Mouse (Mus musculus) cerebellum, adult 2 months (tissue): Measurements from ENCODE around the gene Slc24a3. TPM values are rescaled to one million over a fixed set of nuclear protein-coding genes. Genes with fewer than 3 reads are reported as not detected.

Experiments used
- DNase-seq, 2 experiments: peaks; one replicate each; pipeline ENCODE4 v3.0.0; 2021
- H3K27ac ChIP-seq: fragments of 200-500 bp; 2 replicates; pipeline ENCODE4 v1.5.1; 2012; ENCODE audit warnings: low read length, control low read depth, inconsistent platforms; ENCODE audit not compliant: insufficient read depth
- H3K27me3 ChIP-seq: fragments of 200-500 bp; 2 replicates; pipeline ENCODE4 v1.6.1; 2012; ENCODE audit warnings: inconsistent platforms, mild to moderate bottlenecking, low read length, moderate library complexity; ENCODE audit not compliant: control insufficient read depth, insufficient read depth
- H3K4me1 ChIP-seq: fragments of 200-500 bp; 2 replicates; pipeline ENCODE4 v1.6.1; 2011; ENCODE audit warnings: low read length; ENCODE audit not compliant: control insufficient read depth, insufficient read depth
- H3K4me3 ChIP-seq: fragments of 200-500 bp; replicated peaks from 2 replicates; pipeline ENCODE3; 2011; ENCODE audit warnings: mild to moderate bottlenecking, low read depth, low read length, control low read depth; ENCODE audit not compliant: insufficient read depth
- CTCF ChIP-seq: fragments of 200-500 bp; IDR thresholded peaks from 2 replicates; pipeline ENCODE4 v1.5.1; 2011; ENCODE audit warnings: low read depth, mild to moderate bottlenecking, control low read depth, low read length, moderate library complexity, borderline replicate concordance; ENCODE audit not compliant: insufficient read depth
- POLR2A ChIP-seq: fragments of 200-500 bp; IDR thresholded peaks from 2 replicates; pipeline ENCODE4 v1.6.1; 2011; ENCODE audit warnings: low read length, control low read depth, borderline replicate concordance; ENCODE audit not compliant: insufficient read depth
- WGBS: fragments of 180-500 bp; shearing (Covaris S2); methylation state at CpG from one replicate; pipeline ENCODE4 v1.1.7; 2018; 5-methylcytosine and 5-hydroxymethylcytosine counted together
- polyA plus RNA-seq: library from polyadenylated mRNA; depleted of rRNA; stranded (reverse); fragments of >200 nt; gene quantifications from 2 replicates; pipeline ENCODE4 v1.2.3, GENCODE M21; 2012

The Slc24a3 gene
- polyA plus RNA-seq, 1 experiment, result 56.9 TPM

DNA sequence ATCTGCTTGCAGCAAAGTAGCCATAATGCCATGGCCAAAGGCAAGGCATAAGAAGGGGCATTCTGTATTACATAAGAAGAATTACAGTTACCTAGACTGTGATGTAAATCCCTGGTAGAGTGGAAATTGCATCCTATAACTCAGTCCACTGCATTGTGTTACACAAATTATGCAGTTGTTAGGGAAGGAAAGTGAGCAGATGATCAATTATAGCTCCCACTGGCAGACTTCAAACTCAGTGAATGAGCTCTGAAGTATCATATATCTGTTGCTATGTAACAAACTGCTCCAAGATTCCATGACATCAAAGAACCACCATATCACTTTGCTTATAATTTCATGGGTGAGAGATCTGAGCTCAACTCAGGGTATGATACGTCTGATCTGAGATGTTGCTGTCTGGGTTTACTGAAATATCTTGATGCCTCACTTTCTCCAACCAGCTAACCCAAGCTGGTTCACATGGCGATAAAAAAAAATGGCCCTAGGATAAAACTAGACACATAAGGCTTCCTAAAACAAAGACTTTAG, 387.2 kb downstream of the Slc24a3 start:
- Histone ChIP-seq H3K27ac (no peak overlapping the region), H3K4me1 (no peaks in the 10 kb centered on the region), H3K4me3 (no peak overlapping the region), H3K27me3 (no peaks in the 10 kb centered on the region)
- no peak for TF ChIP-seq CTCF
- TF ChIP-seq POLR2A, result no peak
- no peak for DNase-seq
- WGBS, result 90% methylated on average over 2 of the region's 2 CpGs

- DNase-seq, result no peak
- WGBS, result 92% methylated on average over 2 of the region's 2 CpGs
- TF ChIP-seq POLR2A (no peak), CTCF (no peak)
- Histone ChIP-seq H3K27ac (no peak overlapping the region), H3K4me1 (no peaks in the 10 kb centered on the region), H3K27me3 (no peaks in the 10 kb centered on the region), H3K4me3 (no peak overlapping the region)
These were observed 388.2 kb downstream of the Slc24a3 start for GRCm38 (mm10) chr2:145555713-145556112.

DNA sequence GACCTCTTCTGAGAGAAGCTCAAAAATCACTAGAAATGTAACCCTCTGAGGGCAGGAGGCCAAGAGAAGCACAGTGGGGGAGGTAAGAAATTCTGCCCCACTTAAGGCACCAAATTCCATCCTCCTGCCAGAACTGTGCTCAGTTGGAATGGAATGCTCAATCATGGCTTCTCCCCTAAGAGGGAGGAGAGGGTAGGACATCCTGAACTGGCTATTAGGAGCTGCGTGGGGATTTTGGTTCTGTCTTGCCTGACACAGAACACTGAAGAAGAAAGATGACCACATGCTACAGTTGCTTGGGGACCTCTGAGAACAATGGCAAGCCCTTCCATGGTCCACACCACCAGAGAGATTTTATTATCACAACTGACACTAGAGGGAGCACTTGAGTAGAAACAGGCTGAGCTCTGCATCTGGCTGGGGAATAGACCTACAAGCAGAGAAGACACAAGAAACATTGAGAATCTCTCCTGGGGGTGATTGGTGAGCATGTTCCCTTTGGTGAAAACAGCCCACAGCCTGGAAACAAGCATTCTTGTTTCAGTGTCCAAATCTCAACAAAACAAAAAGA, 389.9 kb downstream of the Slc24a3 start:
- DNase-seq, result peak in 1 of 2 experiments; percentile 33

DNA sequence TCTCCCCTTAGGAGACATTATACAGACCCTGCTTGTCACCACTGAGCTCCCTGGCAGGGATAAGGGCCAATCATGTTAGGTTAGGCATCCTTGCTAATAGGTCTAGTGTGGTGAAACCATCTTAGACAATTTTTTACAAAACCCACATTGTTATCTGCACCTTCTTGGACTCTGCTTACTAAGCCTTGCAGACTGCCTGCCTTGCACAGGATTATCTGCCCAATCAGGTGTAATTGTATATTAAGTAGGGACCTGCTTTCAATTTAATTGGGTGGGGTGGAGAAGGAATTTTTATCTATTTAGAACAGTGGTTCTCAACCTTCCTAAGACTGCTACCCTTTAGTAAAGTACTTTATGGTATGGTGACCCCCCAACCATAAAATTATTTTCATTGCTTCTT, 394.9 kb downstream of the Slc24a3 start:
- no peaks in the 10 kb centered on the region for H3K27me3 ChIP-seq
- H3K4me3 ChIP-seq, result no peak overlapping the region
- H3K27ac ChIP-seq, result no peak overlapping the region
- TF ChIP-seq CTCF, result no peak
- TF ChIP-seq POLR2A, result no peak
- no peak for DNase-seq
- no peaks in the 10 kb centered on the region for H3K4me1 ChIP-seq

More for the DNA sequence above, 389.9 kb downstream of the Slc24a3 start:
- 43% methylated on average over 1 of the region's 1 CpGs for WGBS
- H3K4me3 ChIP-seq, result no peak overlapping the region
- H3K4me1 ChIP-seq, result no peaks in the 10 kb centered on the region
- no peaks in the 10 kb centered on the region for H3K27me3 ChIP-seq
- no peak for TF ChIP-seq POLR2A
- peak; percentile 9; the same call in 1 of the 2 replicates for TF ChIP-seq CTCF
- peak overlapping the region; percentile 77; the same call in 1 of the 2 replicates for H3K27ac ChIP-seq

DNA sequence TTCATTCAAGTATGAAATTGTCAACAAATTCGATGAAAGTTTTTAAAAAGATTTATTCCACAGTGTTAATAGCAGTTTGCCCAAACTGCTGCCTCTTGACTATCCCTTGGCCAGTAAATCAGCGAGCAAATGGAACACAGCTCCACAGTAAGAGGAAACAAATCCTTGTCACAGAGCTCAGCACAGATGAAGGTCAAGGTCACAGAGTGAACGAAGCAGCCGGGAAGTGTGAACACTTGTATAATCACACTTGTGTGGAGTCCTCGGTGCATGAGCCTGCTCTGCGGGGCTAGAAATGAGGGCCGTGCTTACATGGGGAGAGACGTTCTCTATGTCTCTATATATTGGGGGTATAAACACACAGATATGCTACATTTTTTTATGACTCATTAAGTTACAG, 397.0 kb downstream of the Slc24a3 start:
- H3K4me1 ChIP-seq, result no peaks in the 10 kb centered on the region
- WGBS, result 79% methylated on average over 8 of the region's 8 CpGs
- TF ChIP-seq CTCF (no peak), POLR2A (no peak)
- H3K27me3 ChIP-seq, result no peaks in the 10 kb centered on the region
- no peak for DNase-seq
- H3K27ac ChIP-seq, result no peak overlapping the region
- no peak overlapping the region for H3K4me3 ChIP-seq

DNA sequence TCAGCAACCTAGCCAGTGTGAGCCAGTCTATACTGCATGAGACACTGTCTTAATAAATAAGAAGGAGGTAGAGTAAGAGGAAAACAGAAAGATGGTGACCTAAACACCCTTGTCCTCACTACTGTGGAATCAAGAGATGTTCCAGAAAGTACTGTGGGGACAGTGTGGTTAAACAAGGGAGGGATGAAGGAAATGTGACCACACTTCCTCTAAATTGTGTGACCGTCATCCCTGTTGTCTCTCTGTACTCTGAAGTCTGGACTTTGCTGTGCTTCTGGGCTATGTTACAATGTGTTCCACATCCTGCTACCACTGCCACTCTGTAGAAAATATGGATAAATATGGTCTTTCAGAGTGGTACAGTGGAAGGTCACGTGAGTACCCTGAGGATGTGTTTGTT, 399.4 kb downstream of the Slc24a3 start:
- TF ChIP-seq CTCF, result no peak
- no peak for TF ChIP-seq POLR2A
- no peaks in the 10 kb centered on the region for H3K4me1 ChIP-seq
- no peak overlapping the region for H3K27ac ChIP-seq
- WGBS, result 90% methylated on average over 2 of the region's 2 CpGs
- no peaks in the 10 kb centered on the region for H3K27me3 ChIP-seq
- DNase-seq, result no peak
- H3K4me3 ChIP-seq, result no peak overlapping the region

- H3K4me3 ChIP-seq, result no peak overlapping the region
These were observed 404.4 kb downstream of the Slc24a3 start for GRCm38 (mm10) chr2:145571943-145572342.

DNA sequence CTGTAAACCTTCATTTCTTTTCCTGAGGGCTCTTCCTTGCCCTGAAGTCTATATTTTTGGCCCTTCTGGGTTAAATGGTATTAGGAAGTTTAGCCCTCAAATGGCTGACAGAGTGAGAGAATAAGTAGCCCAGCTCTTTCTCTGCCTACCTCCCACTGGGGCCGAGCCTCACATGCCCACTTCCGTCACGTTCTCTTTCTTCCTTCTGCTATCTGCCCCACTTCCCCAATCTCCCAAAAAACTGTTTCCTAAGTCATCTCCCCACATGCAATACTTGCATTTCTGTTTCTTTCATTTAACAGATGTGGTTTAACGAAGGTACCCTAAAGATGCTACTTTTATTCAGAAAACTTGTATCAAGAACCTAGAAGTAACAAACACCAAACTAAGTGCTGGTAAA, 406.6 kb downstream of the Slc24a3 start:
- no peaks in the 10 kb centered on the region for H3K4me1 ChIP-seq
- H3K4me3 ChIP-seq, result no peak overlapping the region
- DNase-seq, result no peak
- H3K27me3 ChIP-seq, result no peaks in the 10 kb centered on the region
- no peak overlapping the region for H3K27ac ChIP-seq
- 82% methylated on average over 4 of the region's 4 CpGs for WGBS
- TF ChIP-seq CTCF, result no peak
- TF ChIP-seq POLR2A, result no peak

More at GRCm38 (mm10) chr2:145571943-145572342, 404.4 kb downstream of the Slc24a3 start:
- no peak for TF ChIP-seq CTCF
- TF ChIP-seq POLR2A, result no peak
- H3K27ac ChIP-seq, result no peak overlapping the region
- H3K4me1 ChIP-seq, result no peaks in the 10 kb centered on the region
- DNase-seq, result no peak
- no peaks in the 10 kb centered on the region for H3K27me3 ChIP-seq
- WGBS, result 53% methylated on average over 3 of the region's 3 CpGs

GRCm38 (mm10) chr2:145583103-145583502, 415.5 kb downstream of the Slc24a3 start:
- Histone ChIP-seq H3K27ac (no peak overlapping the region), H3K4me1 (no peaks in the 10 kb centered on the region), H3K4me3 (no peak overlapping the region), H3K27me3 (no peaks in the 10 kb centered on the region)
- 51% methylated on average over 3 of the region's 3 CpGs for WGBS
- no peak for DNase-seq
- no peak for TF ChIP-seq CTCF
- no peak for TF ChIP-seq POLR2A
